Mouse (Mus musculus) small intestine, adult 2 months (tissue): ENCODE data around the gene Asic1. TPM values are rescaled to one million over a fixed set of nuclear protein-coding genes. Genes with fewer than 3 reads are reported as not detected.
A peak's percentile ranks its signal among the peaks of the same experiment; 100 is the strongest.

ENCODE experiments used
- H3K27ac ChIP-seq: fragments of 200-500 bp; 2 replicates; pipeline ENCODE4 v1.5.1; 2012; ENCODE audit warnings: low read depth, low read length, control low read depth, inconsistent platforms; ENCODE audit not compliant: insufficient read depth
- H3K27me3 ChIP-seq: fragments of 200-500 bp; 2 replicates; pipeline ENCODE4 v1.6.1; 2012; ENCODE audit warnings: mild to moderate bottlenecking, moderate library complexity, low read length, inconsistent platforms; ENCODE audit not compliant: control insufficient read depth, insufficient read depth
- H3K36me3 ChIP-seq: fragments of 200-500 bp; 2 replicates; pipeline ENCODE4 v1.6.1; 2012; ENCODE audit warnings: mild to moderate bottlenecking, low read length, control low read depth, inconsistent platforms; ENCODE audit not compliant: control insufficient read depth, insufficient read depth
- H3K4me1 ChIP-seq: fragments of 200-500 bp; 2 replicates; pipeline ENCODE4 v1.6.1; 2012; ENCODE audit warnings: low read length, inconsistent platforms, mixed read lengths; ENCODE audit not compliant: control insufficient read depth, insufficient read depth, insufficient read length
- H3K4me3 ChIP-seq: fragments of 200-500 bp; 2 replicates; pipeline ENCODE4 v1.5.1; 2012; ENCODE audit warnings: low read depth, mild to moderate bottlenecking, control low read depth, inconsistent platforms, low read length, moderate library complexity
- CTCF ChIP-seq: fragments of 200-500 bp; IDR thresholded peaks from 2 replicates; pipeline ENCODE4 v1.5.1; 2012; ENCODE audit warnings: low read depth, mild to moderate bottlenecking, control low read depth, inconsistent platforms, low read length, moderate library complexity, mixed read lengths; ENCODE audit not compliant: insufficient replicate concordance, insufficient read length; ENCODE audit errors: extremely low read depth
- POLR2A ChIP-seq: fragments of 200-500 bp; IDR thresholded peaks from 2 replicates; pipeline ENCODE4 v1.6.1; 2012; ENCODE audit warnings: low read depth, mild to moderate bottlenecking, control low read depth, inconsistent platforms, low read length, moderate library complexity
- WGBS: fragments of 180-500 bp; shearing (Covaris S2); methylation state at CpG from one replicate; pipeline ENCODE4 v1.1.7; 2018; 5-methylcytosine and 5-hydroxymethylcytosine counted together
- polyA plus RNA-seq: library from polyadenylated mRNA; depleted of rRNA; stranded (reverse); fragments of >200 nt; gene quantifications from 2 replicates; pipeline ENCODE4 v1.2.3, GENCODE M21; 2012

The Asic1 gene
- polyA plus RNA-seq, 1 experiment: 0.70 TPM

DNA sequence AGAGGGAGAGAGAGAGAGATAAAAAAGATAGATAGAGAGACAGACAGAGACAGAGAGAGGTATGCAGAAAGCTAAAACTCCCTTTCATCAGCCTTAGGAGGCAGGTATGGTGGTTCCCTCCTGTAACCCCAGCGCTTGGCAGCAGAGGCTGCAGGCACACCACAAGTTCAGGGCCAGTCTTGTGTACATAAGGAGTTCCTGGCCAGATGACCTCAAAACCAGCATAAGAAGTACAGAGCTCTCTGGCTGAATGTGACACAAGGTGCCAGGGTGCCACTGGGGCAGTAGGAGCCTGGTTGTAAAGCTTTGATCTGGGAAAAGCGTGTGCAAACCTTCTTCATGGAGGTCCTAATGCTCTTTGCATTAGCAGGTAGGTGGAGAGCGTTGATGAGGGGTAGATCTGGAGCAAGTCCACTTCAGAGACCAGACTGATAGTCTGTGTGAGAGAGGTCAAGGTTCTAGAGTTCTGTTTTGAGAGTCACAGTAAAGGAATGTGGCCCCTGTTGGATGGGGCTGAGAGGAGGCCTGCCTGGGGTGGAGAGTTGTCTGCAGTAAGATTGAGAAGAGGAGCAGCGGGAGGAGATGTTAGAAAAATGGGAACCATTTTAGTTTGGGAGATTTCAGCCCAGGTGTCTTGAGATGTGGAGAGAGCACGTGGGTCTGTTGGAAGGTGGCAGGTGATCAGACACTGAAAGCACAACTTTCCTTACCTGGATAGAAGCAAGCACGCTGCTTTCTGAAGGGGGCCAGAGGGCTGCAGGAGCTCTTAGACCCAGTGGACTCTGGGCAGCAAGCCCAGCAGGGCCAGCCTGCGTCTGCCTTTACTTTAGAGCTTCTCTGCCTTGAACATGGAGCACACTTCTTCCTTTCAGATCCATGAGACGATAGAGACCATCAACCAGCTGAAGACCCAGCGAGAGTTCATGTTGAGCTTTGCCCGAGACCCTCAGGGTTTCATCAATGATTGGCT is 40.3 kb downstream of the Asic1 start:
- H3K4me1 ChIP-seq: peaks cover 4% of the 10 kb centered on the region
- H3K36me3 ChIP-seq: peaks cover 68% of the 10 kb centered on the region
- TF ChIP-seq POLR2A: no peak
- no peak for TF ChIP-seq CTCF
- H3K4me3 ChIP-seq: no peak overlapping the region
- 89% methylated on average over 10 of the region's 10 CpGs for WGBS
- no peaks in the 10 kb centered on the region for H3K27me3 ChIP-seq
- H3K27ac ChIP-seq: no peak overlapping the region

DNA sequence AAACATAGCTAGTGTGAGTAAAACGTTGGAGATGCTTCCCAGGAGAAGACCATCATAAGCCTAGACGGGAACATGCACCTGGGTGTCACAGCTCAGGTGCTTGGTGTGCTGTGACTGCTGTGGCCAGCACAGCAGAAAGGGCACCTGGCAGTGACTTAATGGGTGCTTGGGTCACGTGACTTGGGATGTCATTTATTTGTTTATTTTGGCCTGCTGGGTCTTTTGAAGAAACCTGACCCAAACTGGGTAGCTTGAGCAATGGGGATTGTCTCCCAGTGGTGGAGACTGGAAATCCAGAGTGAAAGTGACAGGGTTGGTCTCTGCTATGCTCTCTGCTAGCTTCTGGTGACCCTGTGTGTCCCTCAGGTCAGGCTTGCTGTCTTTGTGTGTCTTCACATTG is 41.3 kb downstream of the Asic1 start:
- no peak overlapping the region for H3K27ac ChIP-seq
- TF ChIP-seq POLR2A (no peak), CTCF (no peak)
- H3K27me3 ChIP-seq: no peaks in the 10 kb centered on the region
- WGBS: 54% methylated on average over 3 of the region's 3 CpGs
- H3K36me3 ChIP-seq: peaks cover 60% of the 10 kb centered on the region
- H3K4me3 ChIP-seq: no peak overlapping the region
- peaks cover 14% of the 10 kb centered on the region for H3K4me1 ChIP-seq

DNA sequence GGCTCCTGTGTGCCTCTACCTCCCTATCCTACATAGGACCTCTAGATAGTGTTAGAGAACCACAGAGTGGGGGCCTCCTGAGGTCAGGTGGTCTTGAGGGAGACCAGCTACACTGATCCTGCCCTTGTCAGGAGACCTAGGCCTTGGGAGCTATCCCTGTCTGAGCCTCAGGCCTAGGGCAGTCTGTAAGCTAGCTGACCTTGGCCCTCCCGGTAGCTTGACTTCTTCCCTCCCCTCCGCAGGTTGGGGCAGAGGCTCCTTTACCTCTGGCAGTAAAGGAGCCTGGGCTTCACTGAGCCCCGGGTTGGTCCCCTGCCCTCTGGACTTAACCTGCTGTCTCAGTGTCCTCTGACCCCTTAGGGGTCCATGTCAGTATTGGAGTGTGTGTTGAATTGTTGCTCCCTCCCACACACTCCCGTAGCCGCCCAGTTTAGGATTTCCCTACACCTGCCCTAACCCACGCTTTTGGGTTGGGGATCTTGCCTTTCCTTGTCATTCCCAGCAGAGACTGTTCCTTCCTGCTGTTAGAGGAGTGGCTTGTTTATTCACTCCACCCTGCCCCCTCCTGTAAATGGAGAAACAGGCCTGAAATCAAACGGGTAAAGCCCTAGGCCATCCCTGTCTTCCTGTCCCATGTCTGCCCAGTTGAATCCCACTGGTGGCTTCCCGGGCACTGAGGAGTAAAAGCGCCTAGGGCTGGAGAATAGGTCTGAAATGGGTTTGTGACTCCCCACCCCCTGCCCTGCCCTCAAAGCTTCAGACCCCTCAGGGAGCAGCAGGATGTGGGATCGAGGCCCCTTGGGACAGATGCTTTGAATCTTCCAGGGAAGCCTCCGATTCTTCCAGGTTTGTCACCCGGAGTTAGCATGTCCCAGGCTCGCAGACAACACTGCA is 42.7 kb downstream of the Asic1 start:
- H3K36me3 ChIP-seq: peaks cover 50% of the 10 kb centered on the region
- 65% methylated on average over 13 of the region's 13 CpGs for WGBS
- H3K4me3 ChIP-seq: no peak overlapping the region
- peaks cover 18% of the 10 kb centered on the region for H3K4me1 ChIP-seq
- TF ChIP-seq CTCF (no peak), POLR2A (no peak)
- H3K27ac ChIP-seq: no peak overlapping the region
- no peaks in the 10 kb centered on the region for H3K27me3 ChIP-seq

DNA sequence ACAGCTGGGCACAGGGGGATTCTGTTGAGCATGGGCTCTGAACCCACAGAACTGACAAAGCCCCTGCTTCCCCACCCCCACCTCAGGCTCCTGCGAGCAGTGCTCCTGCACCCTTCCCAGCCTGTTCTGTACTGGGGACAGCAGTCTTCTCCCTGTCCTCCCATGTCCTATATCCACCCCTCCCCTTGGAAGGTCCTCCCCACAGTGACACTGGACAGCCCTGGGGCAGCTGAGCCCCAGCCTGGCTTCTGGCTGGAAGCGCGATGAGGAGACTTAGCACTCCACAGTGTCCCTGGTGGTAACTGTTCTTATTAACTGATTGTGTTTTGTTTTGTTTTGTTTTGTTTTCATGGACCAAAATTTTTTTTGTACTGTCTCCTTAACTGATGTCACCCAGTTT is 43.4 kb downstream of the Asic1 start:
- Histone ChIP-seq H3K27ac (no peak overlapping the region), H3K27me3 (no peaks in the 10 kb centered on the region), H3K4me3 (no peak overlapping the region), H3K36me3 (peaks cover 48% of the 10 kb centered on the region), H3K4me1 (peaks cover 18% of the 10 kb centered on the region)
- WGBS: 94% methylated on average over 3 of the region's 3 CpGs
- no peak for TF ChIP-seq CTCF
- TF ChIP-seq POLR2A: no peak

DNA sequence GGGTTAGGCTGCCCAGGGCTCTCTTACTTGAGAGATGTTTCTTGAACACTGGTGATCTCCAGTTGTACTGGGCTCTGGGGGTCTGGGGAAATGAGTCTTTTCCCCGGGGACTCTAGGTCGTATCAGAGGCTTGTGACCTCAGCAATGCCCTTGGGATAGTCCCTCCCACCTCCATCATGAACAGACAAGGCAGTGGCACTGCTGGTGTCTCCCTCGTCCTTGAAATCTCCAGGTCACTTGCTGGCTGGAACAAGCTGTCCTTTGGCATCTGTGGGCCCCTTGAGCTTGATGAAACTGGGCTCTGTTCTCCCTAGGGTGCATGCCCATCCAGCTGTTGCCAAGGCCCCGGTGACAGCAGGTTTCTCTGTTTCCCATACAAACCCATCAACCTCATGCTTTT is 44.0 kb downstream of the Asic1 start:
- H3K36me3 ChIP-seq: peaks cover 42% of the 10 kb centered on the region
- no peak for TF ChIP-seq CTCF
- no peak for TF ChIP-seq POLR2A
- WGBS: 75% methylated on average over 4 of the region's 4 CpGs
- no peak overlapping the region for H3K27ac ChIP-seq
- no peaks in the 10 kb centered on the region for H3K27me3 ChIP-seq
- H3K4me3 ChIP-seq: no peak overlapping the region
- peaks cover 23% of the 10 kb centered on the region for H3K4me1 ChIP-seq

DNA sequence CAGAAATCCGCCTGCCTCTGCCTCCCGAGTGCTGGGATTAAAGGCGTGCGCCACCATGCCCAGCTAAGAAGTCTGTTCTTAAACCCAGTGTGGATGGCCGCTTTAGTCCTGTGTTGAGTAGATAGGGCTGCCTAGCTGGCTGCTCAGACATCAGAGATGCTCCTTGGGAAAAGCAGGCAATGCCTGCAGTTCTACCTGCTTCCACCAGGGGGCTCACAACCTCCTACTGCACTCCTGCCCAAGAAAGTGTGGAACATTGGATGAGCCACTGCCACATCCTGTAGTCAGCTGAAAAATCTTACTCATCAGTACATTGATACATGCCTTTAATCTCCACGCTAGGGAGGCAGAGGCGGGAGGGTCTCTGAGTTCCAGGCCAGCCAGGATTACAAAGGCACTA is 44.7 kb downstream of the Asic1 start:
- no peak; the same call in 1 of the 2 replicates for TF ChIP-seq POLR2A
- TF ChIP-seq CTCF: peak; percentile 97; the same call in 1 of the 2 replicates

More for the DNA sequence above, 44.7 kb downstream of the Asic1 start:
- WGBS: 48% methylated on average over 7 of the region's 7 CpGs
- H3K27me3 ChIP-seq: no peaks in the 10 kb centered on the region
- peak overlapping the region; percentile 93 for H3K27ac ChIP-seq
- H3K36me3 ChIP-seq: peaks cover 36% of the 10 kb centered on the region
- H3K4me3 ChIP-seq: no peak overlapping the region
- peaks cover 23% of the 10 kb centered on the region for H3K4me1 ChIP-seq
